Mouse (Mus musculus): ENCODE data around the gene Il18bp.

GRCm38 (mm10) chr7:101970429-101970775, 48.1 kb downstream of the Il18bp start:
- TF ChIP-seq CTCF (IDR thresholded peaks at IDR 0.05; ENCODE audit: extremely low read depth, insufficient read depth, insufficient read length, insufficient replicate concordance) (no peak), POLR2A (IDR thresholded peaks at IDR 0.05; ENCODE audit: low read depth, low read length) (peak; percentile 36; the same call in 1 of the 2 replicates)

Measured in spleen, adult 2 months (tissue).